Mouse (Mus musculus): ENCODE data around the gene Mlh3.
A peak's percentile ranks its signal among the peaks of the same experiment; 100 is the strongest.
"Not testable (repeated sequence)": the region's sequence is repeated elsewhere in the genome, so short reads cannot be mapped to it uniquely, and the experiment has no call there.

Mlh3 gene

GRCm38 (mm10) chr12:85270319-85270718 is at the start of gene Mlh3:
Gene Mlh3 (minus strand): TSS chr12:85270599.
- peak; percentile 69 to 88 for DNase-seq (ENCODE audit: low spot score in 2 of 2)

GRCm38 (mm10) chr12:85308651-85309050 is 38.3 kb upstream of the Mlh3 start:
- no peak for DNase-seq (ENCODE audit: low spot score in 2 of 2)

- peak; percentile 72 to 87 for DNase-seq (ENCODE audit: low spot score in 2 of 2)
Measured at GRCm38 (mm10) chr12:85305247-85305892, 35.0 kb upstream of the Mlh3 start.

GRCm38 (mm10) chr12:85304725-85305124 is 34.3 kb upstream of the Mlh3 start:
- DNase-seq (ENCODE audit: low spot score in 2 of 2): peak in 1 of 2 experiments; percentile 49

- no peak for DNase-seq (ENCODE audit: low spot score in 2 of 2)
Measured at GRCm38 (mm10) chr12:85303256-85303655, 32.9 kb upstream of the Mlh3 start.

- no peak for DNase-seq (ENCODE audit: low spot score in 2 of 2)
Measured at GRCm38 (mm10) chr12:85298835-85299180, 28.4 kb upstream of the Mlh3 start.

GRCm38 (mm10) chr12:85298127-85298834 is 27.9 kb upstream of the Mlh3 start:
- DNase-seq (ENCODE audit: low spot score in 2 of 2): no peak

- DNase-seq (ENCODE audit: low spot score in 2 of 2): no peak
Measured at GRCm38 (mm10) chr12:85297345-85297997, 27.1 kb upstream of the Mlh3 start.

- DNase-seq (ENCODE audit: low spot score in 2 of 2): no peak
Measured at GRCm38 (mm10) chr12:85296915-85297314, 26.5 kb upstream of the Mlh3 start.

- DNase-seq (ENCODE audit: low spot score in 2 of 2): no peak
Measured at GRCm38 (mm10) chr12:85295506-85295905, 25.1 kb upstream of the Mlh3 start.

GRCm38 (mm10) chr12:85292906-85293305 is 22.5 kb upstream of the Mlh3 start:
- no peak for DNase-seq (ENCODE audit: low spot score in 2 of 2)

- DNase-seq (ENCODE audit: low spot score in 2 of 2): no peak
Measured at GRCm38 (mm10) chr12:85292288-85292687, 21.9 kb upstream of the Mlh3 start.

- no peak for DNase-seq (ENCODE audit: low spot score in 2 of 2)
Measured at GRCm38 (mm10) chr12:85291541-85291940, 21.1 kb upstream of the Mlh3 start.

GRCm38 (mm10) chr12:85290633-85291032 is 20.2 kb upstream of the Mlh3 start:
- no peak for DNase-seq (ENCODE audit: low spot score in 2 of 2)

GRCm38 (mm10) chr12:85289157-85290000 is 19.0 kb upstream of the Mlh3 start:
- DNase-seq (ENCODE audit: low spot score in 2 of 2): no peak

- peak; percentile 50 to 85 for DNase-seq (ENCODE audit: low spot score in 2 of 2)
Measured at GRCm38 (mm10) chr12:85288486-85289156, 18.2 kb upstream of the Mlh3 start, which contains the start of gene Zc2hc1c. Gene Zc2hc1c (plus strand): TSS chr12:85288591.

- peak; percentile 34 to 50 for DNase-seq (ENCODE audit: low spot score in 2 of 2)
Measured at GRCm38 (mm10) chr12:85287809-85288485, 17.5 kb upstream of the Mlh3 start, which contains the start of gene Acyp1. Gene Acyp1 (minus strand): TSS chr12:85288438.

GRCm38 (mm10) chr12:85286941-85287340 is 16.5 kb upstream of the Mlh3 start:
- DNase-seq (ENCODE audit: low spot score in 2 of 2): peak in 1 of 2 experiments; percentile 68

GRCm38 (mm10) chr12:85284996-85285395 is 14.6 kb upstream of the Mlh3 start:
- no peak for DNase-seq (ENCODE audit: low spot score in 2 of 2)

- DNase-seq (ENCODE audit: low spot score in 2 of 2): no peak
Measured at GRCm38 (mm10) chr12:85284331-85284730, 13.9 kb upstream of the Mlh3 start.

- not testable (repeated sequence) for DNase-seq (ENCODE audit: low spot score in 2 of 2)
Measured at GRCm38 (mm10) chr12:85281756-85282155, 11.4 kb upstream of the Mlh3 start.
